Mouse (Mus musculus) forebrain, embryonic 13.5 days (tissue): Measurements from ENCODE around the gene Zfp3. TPM values are rescaled to one million over a fixed set of nuclear protein-coding genes. Genes with fewer than 3 reads are reported as not detected.

Source experiments
- ATAC-seq: fragments of 200-750 bp; cut with Nextera tagmentation; 2 replicates; pipeline ENCODE4 v1.8.0; 2017
- H3K27ac ChIP-seq: fragments of 300-500 bp; sonication (generic); 2 replicates; pipeline ENCODE4 v1.5.1; 2015; ENCODE audit warnings: inconsistent platforms, mild to moderate bottlenecking, moderate library complexity
- H3K27me3 ChIP-seq: fragments of 300-500 bp; sonication (generic); 2 replicates; pipeline ENCODE4 v1.6.1; 2015; ENCODE audit warnings: mild to moderate bottlenecking, inconsistent platforms
- H3K36me3 ChIP-seq: fragments of 300-500 bp; sonication (generic); 2 replicates; pipeline ENCODE4 v1.6.1; 2015; ENCODE audit warnings: mild to moderate bottlenecking, inconsistent platforms; ENCODE audit not compliant: poor library complexity, severe bottlenecking
- H3K4me1 ChIP-seq: fragments of 300-500 bp; sonication (generic); 2 replicates; pipeline ENCODE4 v1.6.1; 2015; ENCODE audit warnings: inconsistent platforms
- H3K4me2 ChIP-seq: fragments of 300-500 bp; sonication (generic); 2 replicates; pipeline ENCODE4 v1.6.1; 2015; ENCODE audit warnings: inconsistent platforms, mild to moderate bottlenecking, moderate library complexity
- H3K4me3 ChIP-seq: fragments of 300-500 bp; sonication (generic); 2 replicates; pipeline ENCODE4 v1.5.1; 2015; ENCODE audit warnings: mild to moderate bottlenecking, inconsistent platforms
- H3K9ac ChIP-seq: fragments of 300-500 bp; sonication (generic); 2 replicates; pipeline ENCODE4 v1.6.1; 2015; ENCODE audit warnings: mild to moderate bottlenecking, inconsistent platforms
- H3K9me3 ChIP-seq: fragments of 300-500 bp; sonication (generic); replicated peaks from 2 replicates; pipeline ENCODE4 v1.6.1; 2016; ENCODE audit warnings: inconsistent platforms
- WGBS: fragments of 180-500 bp; shearing (Covaris S2); methylation state at CpG from one replicate; pipeline ENCODE4 v1.1.7; 2015; 5-methylcytosine and 5-hydroxymethylcytosine counted together
- polyA plus RNA-seq: library from polyadenylated mRNA; unstranded; fragments of >200 nt; fragmentation: Nextera tagmentation; extraction: Ambion mirVana; gene quantifications from 2 replicates; pipeline ENCODE4 v1.2.1, GENCODE M21; 2015

The Zfp3 gene
- polyA plus RNA-seq, result 11.5 and 13.4 TPM in 2 replicates

DNA sequence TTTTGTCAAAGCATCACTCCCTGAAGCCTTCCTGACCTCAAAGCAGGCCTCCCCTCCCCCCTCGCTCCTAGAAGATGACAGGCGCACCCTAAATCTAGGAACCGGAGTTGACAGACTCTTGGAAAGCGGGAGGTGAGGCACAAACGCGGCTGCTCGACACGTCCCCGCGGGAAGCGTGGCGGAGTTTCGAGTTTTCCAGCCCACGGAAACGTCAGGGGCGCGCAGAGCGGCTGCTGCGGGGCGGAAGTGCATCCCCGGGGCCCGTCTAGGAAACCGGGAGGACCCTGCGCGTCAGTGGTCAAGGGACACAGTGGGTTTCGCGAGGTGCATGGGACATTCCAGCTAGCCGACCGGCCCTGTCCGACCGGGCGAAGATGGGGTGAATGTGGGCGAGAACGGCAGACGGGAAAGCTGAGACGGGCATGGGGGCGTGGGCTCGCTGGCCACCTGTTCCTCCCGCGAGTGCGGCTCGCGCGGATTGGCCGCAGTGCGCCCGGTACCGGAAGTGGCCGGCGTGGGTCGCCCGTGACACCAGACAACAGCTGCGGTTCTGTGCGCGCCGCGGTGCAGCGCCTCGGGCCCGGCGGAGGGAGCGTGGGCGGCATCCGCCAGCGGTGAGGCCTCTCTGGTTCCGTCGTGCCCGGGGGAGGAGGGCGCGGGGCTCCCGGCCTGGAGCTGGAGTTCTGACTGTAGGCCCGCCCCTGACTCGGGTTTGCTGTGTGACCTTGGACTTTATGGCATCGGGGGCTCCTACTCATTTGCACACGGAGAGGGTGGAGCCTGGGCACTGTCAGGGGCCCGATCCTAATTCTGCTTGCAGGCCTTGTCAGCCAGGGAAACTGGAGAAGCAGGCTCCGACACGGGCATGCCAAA lies at the start of gene Zfp3:
Gene Zfp3 (plus strand): TSS at position 274 of the 873 bp plus-strand sequence.
- H3K9me3 ChIP-seq, result no peaks in the 10 kb centered on the region
- H3K27ac ChIP-seq, result peak within 1 kb of the TSS; percentile 59
- H3K9ac ChIP-seq, result peak within 1 kb of the TSS; percentile 87
- peak within 1 kb of the TSS; percentile 83 for H3K4me3 ChIP-seq
- peaks cover 19% of the 10 kb centered on the region for H3K4me1 ChIP-seq
- H3K4me2 ChIP-seq, result peak within 1 kb of the TSS; percentile 78
- H3K36me3 ChIP-seq, result peaks cover 10% of the 10 kb centered on the region; the same call in 1 of the 2 replicates
- peak; percentile 84 for ATAC-seq
- no peaks in the 10 kb centered on the region for H3K27me3 ChIP-seq
- under 1% methylated on average over 78 of the region's 78 CpGs for WGBS

DNA sequence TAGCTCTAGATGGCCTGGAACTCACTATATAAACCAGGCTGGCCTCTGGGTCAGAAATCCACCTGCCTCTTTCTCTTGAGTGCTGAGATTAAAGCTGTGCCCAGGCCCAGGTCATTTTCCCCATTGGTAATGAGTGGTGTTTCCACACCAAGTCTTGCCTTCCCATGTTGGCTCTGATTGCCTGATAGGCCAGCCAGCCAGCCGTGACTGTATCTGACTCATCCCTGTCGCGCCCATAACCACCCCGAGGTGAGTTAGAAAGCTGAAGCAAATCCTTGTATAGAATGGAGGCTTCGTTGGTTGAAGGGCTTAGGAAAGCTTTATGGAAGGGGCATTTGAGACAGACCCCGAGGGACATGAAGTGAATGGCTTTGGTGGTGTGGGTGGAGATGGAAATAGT lies 48.2 kb upstream of the Zfp3 start:
- ATAC-seq, result no peak

DNA sequence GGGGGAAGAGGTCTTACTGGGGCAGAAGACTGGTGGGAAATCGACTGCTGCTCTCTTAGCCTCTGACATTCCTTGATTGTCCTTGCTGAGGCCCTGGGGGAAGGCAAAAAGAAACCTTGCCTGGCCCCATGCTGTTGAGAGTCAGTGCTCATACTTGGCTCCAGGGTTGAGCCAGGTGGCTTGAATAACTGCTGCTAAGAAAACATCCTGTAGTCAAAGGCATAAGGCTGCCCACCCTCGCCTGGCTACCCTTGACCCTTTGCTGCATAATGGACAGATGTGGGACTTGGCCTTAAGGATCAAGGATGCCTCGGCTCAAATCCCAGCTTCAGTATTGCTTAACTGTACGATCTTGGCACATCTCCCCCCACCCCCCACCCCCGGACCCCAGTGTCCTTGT lies 45.5 kb upstream of the Zfp3 start:
- H3K9ac ChIP-seq, result no peak overlapping the region
- H3K36me3 ChIP-seq, result peaks cover 81% of the 10 kb centered on the region
- WGBS, result 74% methylated on average over 5 of the region's 5 CpGs
- H3K4me2 ChIP-seq, result no peak overlapping the region
- no peaks in the 10 kb centered on the region for H3K4me1 ChIP-seq
- no peak overlapping the region for H3K27ac ChIP-seq
- H3K4me3 ChIP-seq, result no peak overlapping the region
- no peaks in the 10 kb centered on the region for H3K9me3 ChIP-seq
- ATAC-seq, result no peak
- no peaks in the 10 kb centered on the region for H3K27me3 ChIP-seq

More for the DNA sequence above, 48.2 kb upstream of the Zfp3 start:
- Histone ChIP-seq H3K27ac (no peak overlapping the region), H3K4me1 (no peaks in the 10 kb centered on the region), H3K9me3 (no peaks in the 10 kb centered on the region), H3K4me2 (no peak overlapping the region), H3K36me3 (peaks cover 75% of the 10 kb centered on the region), H3K27me3 (no peaks in the 10 kb centered on the region), H3K9ac (no peak overlapping the region), H3K4me3 (no peak overlapping the region)
- WGBS, result 91% methylated on average over 6 of the region's 6 CpGs

DNA sequence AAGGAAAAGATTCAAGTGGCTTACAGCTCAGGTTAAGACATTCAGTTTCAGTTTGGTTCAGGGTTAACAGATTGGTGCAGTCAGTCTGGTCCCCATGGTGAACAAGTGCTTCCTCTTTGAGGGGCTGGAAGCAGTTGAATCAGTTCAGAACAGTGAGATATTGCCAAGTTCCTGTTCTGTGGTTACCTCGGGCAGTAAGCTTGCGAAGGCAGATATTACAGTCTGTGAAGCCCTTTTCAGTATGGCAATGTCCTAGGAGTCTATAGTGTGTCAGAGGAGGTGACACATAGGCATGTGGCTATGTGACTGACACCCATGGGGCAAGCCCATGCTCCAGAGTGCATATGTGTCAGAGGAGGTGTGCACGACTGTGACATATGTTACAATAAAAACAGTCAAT lies 43.4 kb upstream of the Zfp3 start:
- no peak overlapping the region for H3K4me2 ChIP-seq
- H3K36me3 ChIP-seq, result peaks cover 92% of the 10 kb centered on the region

DNA sequence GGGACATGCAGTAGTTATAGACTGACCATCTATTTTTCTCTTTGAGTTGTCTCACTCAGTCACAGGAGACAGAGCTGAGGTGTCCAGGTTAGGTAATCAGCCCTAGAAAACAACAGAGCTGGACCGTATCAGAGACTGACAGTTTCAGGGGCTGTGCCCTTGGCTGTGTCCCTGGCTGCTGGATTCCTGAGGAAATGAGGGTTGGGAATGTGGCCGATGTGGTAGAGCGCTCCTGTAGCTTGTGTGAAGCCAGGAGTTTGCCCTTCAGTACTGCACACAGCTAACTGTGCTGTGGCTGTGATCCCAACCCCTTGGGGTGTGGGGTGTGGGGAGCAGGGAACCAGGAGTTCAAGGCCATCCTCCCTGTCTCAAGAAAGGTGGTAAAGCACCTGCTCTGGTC lies 42.9 kb upstream of the Zfp3 start:
- no peak for ATAC-seq
- H3K36me3 ChIP-seq, result peaks cover 93% of the 10 kb centered on the region
- no peak overlapping the region for H3K9ac ChIP-seq
- no peaks in the 10 kb centered on the region for H3K4me1 ChIP-seq
- no peaks in the 10 kb centered on the region for H3K9me3 ChIP-seq
- no peak overlapping the region for H3K4me3 ChIP-seq
- no peak overlapping the region for H3K4me2 ChIP-seq
- 97% methylated on average over 3 of the region's 3 CpGs for WGBS
- no peaks in the 10 kb centered on the region for H3K27me3 ChIP-seq
- H3K27ac ChIP-seq, result no peak overlapping the region

More for the DNA sequence above, 43.4 kb upstream of the Zfp3 start:
- H3K27ac ChIP-seq, result no peak overlapping the region
- no peak overlapping the region for H3K9ac ChIP-seq
- no peaks in the 10 kb centered on the region for H3K4me1 ChIP-seq
- 98% methylated on average over 3 of the region's 3 CpGs for WGBS
- no peak for ATAC-seq
- H3K4me3 ChIP-seq, result no peak overlapping the region
- H3K9me3 ChIP-seq, result no peaks in the 10 kb centered on the region
- H3K27me3 ChIP-seq, result no peaks in the 10 kb centered on the region

DNA sequence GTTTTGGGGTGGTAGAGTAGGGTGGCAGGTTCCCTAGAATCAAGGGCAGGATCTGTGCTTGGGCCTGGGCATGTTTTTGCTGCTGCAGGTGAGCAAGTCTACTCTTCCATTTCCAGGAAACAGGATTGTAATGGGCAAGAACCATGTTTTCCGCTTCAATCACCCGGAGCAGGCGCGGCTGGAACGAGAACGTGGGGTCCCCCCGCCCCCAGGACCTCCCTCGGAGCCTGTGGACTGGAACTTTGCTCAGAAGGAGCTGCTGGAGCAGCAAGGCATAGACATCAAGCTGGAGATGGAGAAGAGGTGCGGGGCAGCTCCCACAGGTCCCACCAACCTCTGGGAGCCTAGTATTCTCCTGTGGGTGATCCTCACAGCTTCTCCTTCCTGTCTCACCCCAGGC lies 39.3 kb upstream of the Zfp3 start:
- peaks cover 90% of the 10 kb centered on the region for H3K36me3 ChIP-seq
- ATAC-seq, result no peak
- 88% methylated on average over 9 of the region's 9 CpGs for WGBS
- H3K4me3 ChIP-seq, result no peak overlapping the region
- no peak overlapping the region for H3K9ac ChIP-seq
- H3K27me3 ChIP-seq, result no peaks in the 10 kb centered on the region
- H3K9me3 ChIP-seq, result no peaks in the 10 kb centered on the region
- no peak overlapping the region for H3K27ac ChIP-seq
- H3K4me1 ChIP-seq, result no peaks in the 10 kb centered on the region
- no peak overlapping the region for H3K4me2 ChIP-seq

DNA sequence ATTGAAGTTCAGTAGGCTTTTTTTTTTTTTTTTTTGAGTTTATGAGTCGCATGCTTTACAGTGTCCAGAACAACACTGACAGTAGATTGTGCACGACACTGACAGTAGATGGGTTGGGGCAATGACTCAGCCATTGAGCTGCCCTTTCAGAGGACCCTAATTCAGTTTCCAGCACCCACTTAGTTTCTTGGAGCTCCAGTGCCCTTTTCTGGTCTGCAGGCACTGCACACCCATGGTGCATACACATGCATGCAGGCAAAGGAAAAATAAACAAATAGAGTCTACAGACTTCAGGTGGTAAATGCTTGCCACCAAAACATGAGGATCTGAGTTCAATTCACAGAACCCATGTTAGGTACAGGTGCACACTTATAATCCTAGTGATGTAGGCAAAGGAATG lies 37.4 kb upstream of the Zfp3 start:
- H3K4me2 ChIP-seq, result no peak overlapping the region
- no peaks in the 10 kb centered on the region for H3K4me1 ChIP-seq
- peaks cover 74% of the 10 kb centered on the region for H3K36me3 ChIP-seq
- H3K27me3 ChIP-seq, result no peaks in the 10 kb centered on the region
- H3K9me3 ChIP-seq, result no peaks in the 10 kb centered on the region
- no peak for ATAC-seq
- no peak overlapping the region for H3K27ac ChIP-seq
- H3K4me3 ChIP-seq, result no peak overlapping the region
- 88% methylated on average over 2 of the region's 2 CpGs for WGBS
- no peak overlapping the region for H3K9ac ChIP-seq

DNA sequence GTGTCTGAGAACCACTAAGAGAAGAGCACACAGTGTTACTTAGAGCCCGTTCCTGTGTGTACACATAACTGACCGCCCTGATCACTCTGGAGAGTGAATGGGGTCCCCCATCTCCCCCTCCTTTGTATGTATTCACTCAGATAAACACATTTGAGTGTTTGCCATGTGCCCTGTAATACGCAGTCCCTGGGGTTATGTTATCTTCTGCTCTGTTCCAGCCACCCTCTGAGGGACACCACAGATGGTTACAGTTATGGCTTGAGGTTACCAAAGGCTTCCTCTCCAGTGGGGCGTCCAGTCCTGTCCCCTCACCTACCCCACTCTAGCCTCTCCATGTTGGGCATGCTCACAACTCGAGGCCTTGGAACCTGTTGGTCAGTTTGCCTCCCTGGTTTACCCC lies 36.6 kb upstream of the Zfp3 start:
- Histone ChIP-seq H3K4me1 (no peaks in the 10 kb centered on the region), H3K4me2 (no peak overlapping the region), H3K9me3 (no peaks in the 10 kb centered on the region), H3K27ac (no peak overlapping the region), H3K9ac (no peak overlapping the region), H3K4me3 (no peak overlapping the region), H3K36me3 (peaks cover 67% of the 10 kb centered on the region), H3K27me3 (no peaks in the 10 kb centered on the region)
- 91% methylated on average over 5 of the region's 5 CpGs for WGBS
- ATAC-seq, result no peak

DNA sequence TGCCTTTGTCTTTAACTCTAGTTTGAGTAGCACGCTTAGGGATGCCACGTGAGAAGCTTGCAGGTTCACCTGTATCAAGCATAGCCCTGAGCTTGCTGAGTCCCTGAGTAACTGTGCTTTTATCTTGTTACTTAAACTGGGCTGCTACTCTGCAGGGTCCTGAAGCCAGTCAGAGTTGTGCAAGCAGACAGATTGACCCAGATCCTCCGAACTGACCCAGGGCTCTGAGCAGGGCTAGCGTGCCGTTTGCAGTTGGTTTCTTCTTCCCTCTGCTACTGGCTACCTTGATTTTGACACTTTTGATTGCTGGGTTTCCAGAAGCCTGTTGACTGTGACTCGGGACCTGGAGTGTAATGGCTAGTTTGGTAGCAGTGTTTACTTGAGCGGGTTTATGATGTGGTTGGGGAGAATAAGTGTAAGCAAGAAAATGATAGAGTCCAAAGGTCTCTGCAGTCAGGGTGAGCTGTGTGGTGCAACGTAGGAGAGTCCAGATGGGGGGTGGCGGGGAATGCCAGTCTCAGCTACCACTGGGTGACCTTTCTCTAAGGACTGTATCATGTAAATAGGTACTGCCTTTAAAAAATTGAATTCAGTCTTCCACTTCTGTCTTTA lies 33.5 kb upstream of the Zfp3 start:
- H3K27me3 ChIP-seq, result no peaks in the 10 kb centered on the region
- H3K4me3 ChIP-seq, result no peak overlapping the region
- no peaks in the 10 kb centered on the region for H3K4me1 ChIP-seq
- H3K36me3 ChIP-seq, result peaks cover 41% of the 10 kb centered on the region
- H3K27ac ChIP-seq, result no peak overlapping the region
- 81% methylated on average over 9 of the region's 9 CpGs for WGBS
- no peaks in the 10 kb centered on the region for H3K9me3 ChIP-seq
- H3K9ac ChIP-seq, result no peak overlapping the region
- H3K4me2 ChIP-seq, result no peak overlapping the region
- no peak for ATAC-seq

DNA sequence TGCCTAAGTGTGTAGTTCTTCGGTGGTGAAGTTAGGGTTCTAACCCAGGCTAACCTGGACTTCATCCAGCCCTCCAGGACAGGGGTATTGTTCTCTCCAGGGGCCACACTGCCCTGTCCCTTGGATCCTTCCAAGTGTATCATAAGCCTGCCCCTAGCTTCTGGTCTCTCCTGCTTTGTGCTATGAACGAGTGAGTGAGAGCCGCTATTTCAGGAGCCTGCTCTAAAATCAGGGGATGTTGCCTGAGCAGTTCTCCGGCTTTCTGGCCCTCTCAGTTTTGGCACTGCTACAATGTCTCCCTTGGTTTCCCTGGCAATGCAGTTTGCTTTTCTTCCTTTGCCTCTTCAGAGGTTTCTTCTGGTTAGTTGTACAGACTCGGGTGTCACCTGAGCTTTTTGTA lies 32.8 kb upstream of the Zfp3 start:
- Histone ChIP-seq H3K27me3 (no peaks in the 10 kb centered on the region), H3K27ac (no peak overlapping the region), H3K36me3 (peaks cover 35% of the 10 kb centered on the region), H3K4me1 (no peaks in the 10 kb centered on the region), H3K4me2 (no peak overlapping the region), H3K4me3 (no peak overlapping the region), H3K9ac (no peak overlapping the region), H3K9me3 (no peaks in the 10 kb centered on the region)
- no peak for ATAC-seq
- 60% methylated on average over 5 of the region's 5 CpGs for WGBS

DNA sequence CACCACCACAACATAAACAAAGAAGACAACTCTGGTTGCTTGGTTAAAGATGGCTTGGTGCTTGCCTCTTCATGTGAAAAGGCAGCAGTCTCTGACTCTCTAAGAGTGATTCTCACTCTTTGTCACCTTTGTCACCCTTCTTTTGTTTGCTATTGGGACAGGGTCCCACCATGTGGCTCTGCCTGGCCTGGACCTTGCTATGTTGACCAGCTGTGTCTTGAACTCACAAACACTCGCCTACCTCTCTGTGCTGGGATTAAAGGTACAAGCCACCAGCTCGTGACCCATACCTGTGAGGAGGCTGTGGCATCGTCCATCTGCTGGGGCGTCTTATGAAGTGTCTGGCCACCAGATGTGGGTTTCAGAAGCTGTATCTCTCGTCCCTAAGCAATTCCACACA lies 30.8 kb upstream of the Zfp3 start:
- Histone ChIP-seq H3K4me3 (no peak overlapping the region), H3K4me2 (no peak overlapping the region), H3K27me3 (no peaks in the 10 kb centered on the region), H3K9ac (no peak overlapping the region), H3K27ac (no peak overlapping the region), H3K36me3 (peaks cover 14% of the 10 kb centered on the region), H3K9me3 (no peaks in the 10 kb centered on the region), H3K4me1 (no peaks in the 10 kb centered on the region)
- ATAC-seq, result no peak
- WGBS, result 75% methylated on average over 5 of the region's 5 CpGs

DNA sequence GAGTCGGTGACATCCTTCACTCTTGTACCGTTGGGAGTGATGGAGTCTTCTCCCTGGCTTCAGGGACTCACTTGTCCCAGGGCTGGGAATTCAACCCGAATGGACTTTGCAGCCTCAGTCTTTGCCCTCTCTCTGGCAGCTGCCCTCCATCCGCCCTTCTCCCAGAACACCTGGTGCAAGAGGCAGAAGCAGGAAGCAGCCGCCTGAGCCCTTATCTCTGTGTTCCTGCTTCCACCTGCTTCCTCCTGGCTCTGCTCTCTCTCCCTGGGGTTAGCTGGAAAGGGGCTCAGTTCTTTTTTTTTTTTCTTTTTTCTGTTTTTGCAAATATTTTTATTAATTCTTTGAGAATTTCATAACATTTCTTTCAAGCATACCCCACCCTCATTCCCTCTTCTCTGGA lies 26.3 kb upstream of the Zfp3 start:
- no peak overlapping the region for H3K9ac ChIP-seq
- ATAC-seq, result no peak
- no peaks in the 10 kb centered on the region for H3K36me3 ChIP-seq
- no peaks in the 10 kb centered on the region for H3K27me3 ChIP-seq
- H3K27ac ChIP-seq, result no peak overlapping the region
- WGBS, result 79% methylated on average over 5 of the region's 5 CpGs
- H3K9me3 ChIP-seq, result no peaks in the 10 kb centered on the region
- H3K4me2 ChIP-seq, result no peak overlapping the region
- no peak overlapping the region for H3K4me3 ChIP-seq
- H3K4me1 ChIP-seq, result no peaks in the 10 kb centered on the region
